Mouse (Mus musculus) liver, embryonic 12.5 days (tissue): ENCODE measurements around the gene Tnfsf13. TPM values are rescaled to one million over a fixed set of nuclear protein-coding genes. Genes with fewer than 3 reads are reported as not detected.

Experiments
- ATAC-seq: fragments of 200-750 bp; cut with Nextera tagmentation; 2 replicates; pipeline ENCODE4 v1.8.0; 2017; ENCODE audit warnings: moderate number of reproducible peaks, mild to moderate bottlenecking, moderate library complexity
- H3K27ac ChIP-seq: fragments of 300-500 bp; sonication (generic); 2 replicates; pipeline ENCODE4 v1.5.1; 2016; ENCODE audit warnings: mild to moderate bottlenecking
- H3K27me3 ChIP-seq: fragments of 300-500 bp; sonication (generic); replicated peaks from 2 replicates; pipeline ENCODE4 v1.6.1; 2016; ENCODE audit warnings: mild to moderate bottlenecking, moderate library complexity
- H3K36me3 ChIP-seq: fragments of 300-500 bp; sonication (generic); 2 replicates; pipeline ENCODE4 v1.6.1; 2016; ENCODE audit warnings: mild to moderate bottlenecking, moderate library complexity
- H3K4me1 ChIP-seq: fragments of 300-500 bp; sonication (generic); 2 replicates; pipeline ENCODE4 v1.6.1; 2016
- H3K4me2 ChIP-seq: fragments of 300-500 bp; sonication (generic); 2 replicates; pipeline ENCODE4 v1.6.1; 2016; ENCODE audit warnings: mild to moderate bottlenecking, moderate library complexity
- H3K4me3 ChIP-seq: fragments of 300-500 bp; sonication (generic); 2 replicates; pipeline ENCODE4 v1.5.1; 2016; ENCODE audit warnings: mild to moderate bottlenecking, moderate library complexity
- H3K9ac ChIP-seq: fragments of 300-500 bp; sonication (generic); 2 replicates; pipeline ENCODE4 v1.6.1; 2016; ENCODE audit warnings: mild to moderate bottlenecking, moderate library complexity
- H3K9me3 ChIP-seq: fragments of 300-500 bp; sonication (generic); replicated peaks from 2 replicates; pipeline ENCODE4 v1.6.1; 2016; ENCODE audit warnings: mild to moderate bottlenecking, moderate library complexity
- WGBS: fragments of 180-500 bp; shearing (Covaris S2); methylation state at CpG from one replicate; pipeline ENCODE4 v1.1.7; 2016; ENCODE audit not compliant: insufficient replicate concordance; 5-methylcytosine and 5-hydroxymethylcytosine counted together
- polyA plus RNA-seq: library from polyadenylated mRNA; unstranded; fragments of >200 nt; fragmentation: Nextera tagmentation; extraction: Ambion mirVana; gene quantifications from 2 replicates; pipeline ENCODE4 v1.2.1, GENCODE M21; 2016

The Tnfsf13 gene
- polyA plus RNA-seq, 1 experiment from 2014 or later: 0.14 TPM

- Histone ChIP-seq H3K36me3 (peaks cover 68% of the 10 kb centered on the region), H3K9me3 (no peaks in the 10 kb centered on the region), H3K27ac (peak overlapping the region; percentile 26; the same call in 1 of the 2 replicates), H3K4me3 (no peak overlapping the region), H3K4me2 (no peak overlapping the region), H3K27me3 (no peaks in the 10 kb centered on the region), H3K4me1 (peaks cover 61% of the 10 kb centered on the region), H3K9ac (no peak overlapping the region; the same call in 1 of the 2 replicates)
- 80% methylated on average over 15 of the region's 15 CpGs for WGBS
- ATAC-seq: no peak
Observed at GRCm38 (mm10) chr11:69657462-69657881, 28.1 kb downstream of the Tnfsf13 start.

- no peak overlapping the region for H3K4me3 ChIP-seq
- H3K4me2 ChIP-seq: peak overlapping the region; percentile 30
- H3K27me3 ChIP-seq: no peaks in the 10 kb centered on the region
- H3K4me1 ChIP-seq: peaks cover 60% of the 10 kb centered on the region
- 58% methylated on average over 10 of the region's 10 CpGs for WGBS
- peaks cover 75% of the 10 kb centered on the region for H3K36me3 ChIP-seq
- H3K27ac ChIP-seq: peak overlapping the region; percentile 34
- ATAC-seq: peak; percentile 56; the same call in 1 of the 2 replicates
- no peaks in the 10 kb centered on the region for H3K9me3 ChIP-seq
- H3K9ac ChIP-seq: peak overlapping the region; percentile 40
Observed at GRCm38 (mm10) chr11:69656617-69657461, 28.7 kb downstream of the Tnfsf13 start.

DNA sequence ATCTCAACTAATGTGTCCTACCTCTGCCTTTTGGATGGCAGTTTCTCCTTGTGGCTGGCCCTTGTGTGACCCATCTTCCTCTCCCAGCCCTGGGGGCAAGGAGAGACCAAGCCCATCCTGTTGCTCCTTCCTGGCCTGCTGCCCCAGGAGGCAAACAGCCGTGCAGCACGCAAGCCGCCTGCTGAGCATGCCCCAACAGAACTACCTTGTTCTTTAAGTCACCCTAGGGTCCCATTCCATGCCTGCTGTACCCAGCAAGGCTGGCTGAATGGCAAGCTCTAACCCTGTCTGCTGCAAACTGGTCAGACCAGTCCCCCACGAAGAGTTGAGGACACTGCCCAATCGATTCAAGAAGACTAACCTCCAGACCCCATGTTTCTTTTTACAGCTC, 29.5 kb downstream of the Tnfsf13 start:
- Histone ChIP-seq H3K4me1 (peaks cover 53% of the 10 kb centered on the region), H3K27me3 (no peaks in the 10 kb centered on the region), H3K36me3 (peaks cover 83% of the 10 kb centered on the region), H3K9ac (peak overlapping the region; percentile 40; the same call in 1 of the 2 replicates), H3K27ac (0 out of 2 replicates have a peak overlapping the region, but pooled peaks have one; percentile 34), H3K9me3 (no peaks in the 10 kb centered on the region), H3K4me2 (peak overlapping the region; percentile 30; the same call in 1 of the 2 replicates), H3K4me3 (no peak overlapping the region)
- 83% methylated on average over 5 of the region's 5 CpGs for WGBS
- ATAC-seq: no peak

DNA sequence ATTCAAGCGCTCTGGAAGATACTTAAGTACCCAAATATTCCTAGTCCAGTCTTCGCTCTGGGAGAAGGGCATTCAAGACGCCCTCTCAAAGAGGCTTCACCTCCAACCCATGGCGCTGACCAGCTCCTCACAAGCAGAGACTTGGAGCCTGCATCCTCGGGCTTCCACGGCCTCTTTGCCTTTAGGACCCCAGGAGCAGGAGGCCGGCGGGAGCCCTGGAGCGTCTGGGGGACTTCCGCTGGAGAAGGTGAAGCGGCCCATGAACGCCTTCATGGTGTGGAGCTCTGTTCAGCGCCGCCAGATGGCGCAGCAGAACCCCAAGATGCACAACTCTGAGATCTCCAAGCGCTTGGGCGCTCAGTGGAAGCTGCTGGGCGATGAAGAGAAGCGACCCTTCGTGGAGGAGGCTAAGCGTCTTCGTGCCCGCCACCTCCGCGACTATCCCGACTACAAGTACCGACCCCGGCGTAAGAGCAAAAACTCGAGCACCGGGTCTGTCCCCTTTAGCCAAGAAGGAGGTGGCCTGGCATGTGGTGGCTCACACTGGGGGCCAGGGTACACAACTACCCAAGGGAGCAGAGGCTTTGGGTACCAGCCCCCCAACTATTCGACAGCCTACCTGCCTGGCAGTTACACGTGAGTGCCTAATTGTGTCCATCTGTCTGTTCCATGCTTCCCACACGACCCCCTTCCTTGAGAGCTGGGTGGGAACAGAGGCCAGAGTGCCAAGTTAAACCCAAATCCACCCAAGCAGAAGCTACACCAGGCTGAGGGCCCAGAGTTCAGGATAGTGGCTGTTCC, 30.1 kb downstream of the Tnfsf13 start, which contains the start of gene Sox15:
TSS of gene Sox15 (plus strand) at position 51 of the 801 bp plus-strand sequence.
- peak within 1 kb of the TSS; percentile 34 for H3K27ac ChIP-seq
- peak within 1 kb of the TSS; percentile 13; the same call in 1 of the 2 replicates for H3K9ac ChIP-seq
- H3K4me1 ChIP-seq: peaks cover 47% of the 10 kb centered on the region
- H3K4me2 ChIP-seq: no peak within 1 kb of the TSS
- H3K9me3 ChIP-seq: no peaks in the 10 kb centered on the region
- WGBS: 42% methylated on average over 34 of the region's 34 CpGs
- peak; percentile 63; the same call in 1 of the 2 replicates for ATAC-seq
- H3K36me3 ChIP-seq: peaks cover 88% of the 10 kb centered on the region
- no peak within 1 kb of the TSS for H3K4me3 ChIP-seq
- H3K27me3 ChIP-seq: no peaks in the 10 kb centered on the region

GRCm38 (mm10) chr11:69654760-69655159, 30.8 kb downstream of the Tnfsf13 start:
- Histone ChIP-seq H3K27ac (peak overlapping the region; percentile 22; the same call in 1 of the 2 replicates), H3K4me2 (no peak overlapping the region)
- ATAC-seq: no peak

GRCm38 (mm10) chr11:69653399-69653798, 32.2 kb downstream of the Tnfsf13 start:
- WGBS: 73% methylated on average over 5 of the region's 5 CpGs
- Histone ChIP-seq H3K4me2 (no peak overlapping the region), H3K27ac (no peak overlapping the region), H3K9ac (no peak overlapping the region), H3K36me3 (peaks cover 91% of the 10 kb centered on the region), H3K9me3 (no peaks in the 10 kb centered on the region), H3K4me1 (peaks cover 45% of the 10 kb centered on the region), H3K27me3 (no peaks in the 10 kb centered on the region), H3K4me3 (no peak overlapping the region)
- no peak for ATAC-seq

More at GRCm38 (mm10) chr11:69654760-69655159, 30.8 kb downstream of the Tnfsf13 start:
- 43% methylated on average over 9 of the region's 9 CpGs for WGBS
- H3K36me3 ChIP-seq: peaks cover 89% of the 10 kb centered on the region
- peaks cover 45% of the 10 kb centered on the region for H3K4me1 ChIP-seq
- H3K4me3 ChIP-seq: no peak overlapping the region
- H3K27me3 ChIP-seq: no peaks in the 10 kb centered on the region
- no peak overlapping the region for H3K9ac ChIP-seq
- no peaks in the 10 kb centered on the region for H3K9me3 ChIP-seq

DNA sequence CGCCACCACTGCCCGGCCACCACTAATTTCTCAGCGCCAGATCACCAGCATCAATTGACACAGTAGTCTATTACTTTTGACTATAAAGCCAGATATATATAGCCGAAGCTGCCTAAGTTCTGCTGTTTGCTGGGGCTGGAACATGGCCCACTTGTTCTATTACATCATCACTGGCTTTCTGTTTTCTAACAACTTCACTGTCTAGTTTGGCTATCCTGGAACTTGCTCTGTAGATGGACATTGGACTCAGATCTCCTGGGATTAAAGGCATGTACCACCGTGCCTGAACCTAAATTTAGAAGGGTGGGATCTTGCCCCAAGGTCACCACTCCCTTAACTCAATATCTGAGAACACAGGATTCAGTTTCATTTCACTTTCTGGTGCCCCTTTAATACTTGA, 39.7 kb downstream of the Tnfsf13 start:
- no peak for ATAC-seq

GRCm38 (mm10) chr11:69635471-69635870, 50.1 kb downstream of the Tnfsf13 start:
- Histone ChIP-seq H3K4me1 (peaks cover 45% of the 10 kb centered on the region), H3K36me3 (peaks cover 39% of the 10 kb centered on the region), H3K4me2 (peak overlapping the region; percentile 86), H3K9ac (peak overlapping the region; percentile 31; the same call in 1 of the 2 replicates), H3K4me3 (no peak overlapping the region), H3K9me3 (no peaks in the 10 kb centered on the region), H3K27ac (peak overlapping the region; percentile 40; the same call in 1 of the 2 replicates), H3K27me3 (no peaks in the 10 kb centered on the region)
- ATAC-seq: no peak
- WGBS: 82% methylated on average over 3 of the region's 3 CpGs

More for the DNA sequence above, 39.7 kb downstream of the Tnfsf13 start:
- peaks cover 99% of the 10 kb centered on the region for H3K36me3 ChIP-seq
- 90% methylated on average over 5 of the region's 5 CpGs for WGBS
- H3K27me3 ChIP-seq: no peaks in the 10 kb centered on the region
- no peaks in the 10 kb centered on the region for H3K4me1 ChIP-seq
- H3K9ac ChIP-seq: no peak overlapping the region
- H3K4me3 ChIP-seq: no peak overlapping the region
- H3K27ac ChIP-seq: no peak overlapping the region
- no peak overlapping the region for H3K4me2 ChIP-seq
- H3K9me3 ChIP-seq: no peaks in the 10 kb centered on the region

GRCm38 (mm10) chr11:69633128-69633866, 52.3 kb downstream of the Tnfsf13 start:
- H3K4me1 ChIP-seq: peaks cover 48% of the 10 kb centered on the region
- H3K4me3 ChIP-seq: peak overlapping the region; percentile 98
- H3K27me3 ChIP-seq: no peaks in the 10 kb centered on the region
- peak overlapping the region; percentile 99 for H3K9ac ChIP-seq
- under 1% methylated on average over 42 of the region's 50 CpGs for WGBS
- peak; percentile 60 for ATAC-seq
- H3K4me2 ChIP-seq: peak overlapping the region; percentile 86
- peak overlapping the region; percentile 98 for H3K27ac ChIP-seq
- H3K9me3 ChIP-seq: no peaks in the 10 kb centered on the region
- peaks cover 22% of the 10 kb centered on the region for H3K36me3 ChIP-seq
